Mouse (Mus musculus) stomach, embryonic 14.5 days (tissue): ENCODE measurements at regions not wholly inside any gene's neighbourhood (a gene's known extent, or its start where the extent isn't known, plus 50 kb on each side); places are given as distances from the start of the nearest gene placed in this dataset.
"Not testable (repeated sequence)": the region's sequence is repeated elsewhere in the genome, so short reads cannot be mapped to it uniquely, and the experiment has no call there.

Experiments
- ATAC-seq: fragments of 200-750 bp; cut with Nextera tagmentation; 2 replicates; pipeline ENCODE4 v1.8.0; 2017; ENCODE audit warnings: low read depth, moderate TSS enrichment; ENCODE audit not compliant: insufficient number of reproducible peaks, insufficient read depth, low FRiP score
- H3K27ac ChIP-seq: fragments of 300-500 bp; sonication (generic); 2 replicates; pipeline ENCODE4 v1.5.1; 2014; ENCODE audit warnings: mild to moderate bottlenecking, low read length, moderate library complexity, mixed read lengths
- H3K27me3 ChIP-seq: fragments of 300-500 bp; sonication (generic); 2 replicates; pipeline ENCODE4 v1.6.1; 2014; ENCODE audit warnings: low read length, control low read depth, mixed read lengths; ENCODE audit not compliant: control insufficient read depth, insufficient read depth
- H3K36me3 ChIP-seq: fragments of 300-500 bp; sonication (generic); 2 replicates; pipeline ENCODE4 v1.6.1; 2014; ENCODE audit warnings: mild to moderate bottlenecking, control low read depth, low read length, moderate library complexity, mixed read lengths; ENCODE audit not compliant: control insufficient read depth, insufficient read depth
- H3K4me1 ChIP-seq: fragments of 300-500 bp; sonication (generic); 2 replicates; pipeline ENCODE4 v1.6.1; 2014; ENCODE audit warnings: low read length, control low read depth, mixed read lengths; ENCODE audit not compliant: control insufficient read depth, insufficient read depth
- H3K4me2 ChIP-seq: fragments of 300-500 bp; sonication (generic); replicated peaks from 2 replicates; pipeline ENCODE4 v1.6.1; 2014; ENCODE audit warnings: low read depth, low read length, control low read depth
- H3K4me3 ChIP-seq: fragments of 300-500 bp; sonication (generic); 2 replicates; pipeline ENCODE4 v1.5.1; 2014; ENCODE audit warnings: low read depth, low read length, control low read depth
- H3K9ac ChIP-seq: fragments of 300-500 bp; sonication (generic); replicated peaks from 2 replicates; pipeline ENCODE4 v1.6.1; 2014; ENCODE audit warnings: low read depth, mild to moderate bottlenecking, control low read depth, low read length, moderate library complexity, mixed read lengths
- H3K9me3 ChIP-seq: fragments of 300-500 bp; sonication (generic); 2 replicates; pipeline ENCODE4 v1.6.1; 2016; ENCODE audit warnings: low read depth, low read length, control low read depth; ENCODE audit not compliant: control insufficient read depth
- WGBS: fragments of 180-500 bp; shearing (Covaris S2); extraction: QIAGEN DNeasy Blood & Tissue Kit; methylation state at CpG from one replicate; pipeline ENCODE4 v1.1.7; 2014; 5-methylcytosine and 5-hydroxymethylcytosine counted together

- H3K27me3 ChIP-seq = no peaks in the 10 kb centered on the region
- H3K4me1 ChIP-seq = 0 out of 2 replicates have a peak, but pooled peaks cover 2% of the 10 kb centered on the region
- H3K36me3 ChIP-seq = no peaks in the 10 kb centered on the region
- 54% methylated on average over 1 of the region's 1 CpGs for WGBS
- H3K9me3 ChIP-seq = 0 out of 2 replicates have a peak, but pooled peaks cover 3% of the 10 kb centered on the region
- peak overlapping the region; percentile 74 for H3K27ac ChIP-seq
- ATAC-seq = peak; percentile 63
- no peak overlapping the region for H3K4me3 ChIP-seq
- H3K9ac ChIP-seq = no peak overlapping the region
- no peak overlapping the region for H3K4me2 ChIP-seq
These were observed 186.9 kb upstream of the G2e3 start for GRCm38 (mm10) chr12:51160995-51161394.

- H3K9ac ChIP-seq = no peak overlapping the region
- H3K27ac ChIP-seq = no peak overlapping the region
- H3K4me1 ChIP-seq = 0 out of 2 replicates have a peak, but pooled peaks cover 2% of the 10 kb centered on the region
- 0 out of 2 replicates have a peak, but pooled peaks cover 3% of the 10 kb centered on the region for H3K9me3 ChIP-seq
- no peak overlapping the region for H3K4me3 ChIP-seq
- ATAC-seq = no peak
- no peaks in the 10 kb centered on the region for H3K27me3 ChIP-seq
- H3K36me3 ChIP-seq = no peaks in the 10 kb centered on the region
- no peak overlapping the region for H3K4me2 ChIP-seq
- WGBS = 74% methylated on average over 1 of the region's 1 CpGs
These were observed 187.7 kb upstream of the G2e3 start for GRCm38 (mm10) chr12:51160122-51160521.

GRCm38 (mm10) chr12:51147963-51148362 lies 199.9 kb upstream of the G2e3 start:
- no peaks in the 10 kb centered on the region for H3K27me3 ChIP-seq
- H3K9ac ChIP-seq = no peak overlapping the region
- ATAC-seq = no peak
- no peak overlapping the region for H3K4me3 ChIP-seq
- H3K36me3 ChIP-seq = no peaks in the 10 kb centered on the region
- H3K27ac ChIP-seq = peak overlapping the region; percentile 55; the same call in 1 of the 2 replicates
- no peaks in the 10 kb centered on the region for H3K4me1 ChIP-seq
- 53% methylated on average over 8 of the region's 8 CpGs for WGBS
- H3K4me2 ChIP-seq = no peak overlapping the region
- H3K9me3 ChIP-seq = no peaks in the 10 kb centered on the region

DNA sequence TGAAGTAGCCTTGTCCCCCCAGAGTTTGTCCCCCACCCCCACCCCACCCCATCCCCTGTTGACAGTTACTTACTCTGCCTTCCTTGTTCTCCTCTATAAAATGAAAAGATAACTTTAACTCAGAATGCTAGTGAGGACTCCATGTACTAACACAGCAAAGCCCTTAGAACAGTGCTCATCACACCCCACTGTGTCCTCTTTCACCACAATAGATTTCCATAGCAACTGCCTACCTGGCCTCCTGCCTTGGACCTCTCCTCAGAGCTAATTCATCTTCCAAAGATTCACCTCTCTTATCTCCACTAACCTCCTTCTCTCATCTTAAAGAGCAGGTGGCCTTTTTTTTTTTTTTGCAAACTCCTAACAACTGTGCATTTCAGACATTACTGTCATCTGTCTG lies 204.0 kb upstream of the G2e3 start:
- ATAC-seq = no peak
- H3K27ac ChIP-seq = no peak overlapping the region
- no peaks in the 10 kb centered on the region for H3K36me3 ChIP-seq
- H3K9ac ChIP-seq = no peak overlapping the region
- H3K9me3 ChIP-seq = no peaks in the 10 kb centered on the region
- H3K4me1 ChIP-seq = no peaks in the 10 kb centered on the region
- H3K4me3 ChIP-seq = no peak overlapping the region
- no peaks in the 10 kb centered on the region for H3K27me3 ChIP-seq
- no peak overlapping the region for H3K4me2 ChIP-seq

GRCm38 (mm10) chr12:51143196-51143595 lies 204.7 kb upstream of the G2e3 start:
- Histone ChIP-seq H3K36me3 (no peaks in the 10 kb centered on the region), H3K4me1 (no peaks in the 10 kb centered on the region), H3K4me3 (no peak overlapping the region), H3K4me2 (no peak overlapping the region), H3K27ac (no peak overlapping the region), H3K27me3 (no peaks in the 10 kb centered on the region), H3K9me3 (no peaks in the 10 kb centered on the region), H3K9ac (no peak overlapping the region)
- no peak for ATAC-seq
- WGBS = 46% methylated on average over 3 of the region's 3 CpGs

GRCm38 (mm10) chr12:51133676-51134075 lies 214.2 kb upstream of the G2e3 start:
- 91% methylated on average over 5 of the region's 5 CpGs for WGBS

GRCm38 (mm10) chr12:51128274-51128673 lies 219.6 kb upstream of the G2e3 start:
- H3K27me3 ChIP-seq = no peaks in the 10 kb centered on the region
- H3K4me2 ChIP-seq = no peak overlapping the region
- ATAC-seq = no peak
- H3K9me3 ChIP-seq = no peaks in the 10 kb centered on the region
- no peaks in the 10 kb centered on the region for H3K36me3 ChIP-seq
- H3K4me1 ChIP-seq = no peaks in the 10 kb centered on the region
- H3K27ac ChIP-seq = no peak overlapping the region
- no peak overlapping the region for H3K9ac ChIP-seq
- no peak overlapping the region for H3K4me3 ChIP-seq

More at GRCm38 (mm10) chr12:51133676-51134075, 214.2 kb upstream of the G2e3 start:
- H3K27me3 ChIP-seq, H3K4me3 ChIP-seq, ATAC-seq, H3K36me3 ChIP-seq, H3K4me2 ChIP-seq, H3K27ac ChIP-seq, H3K9ac ChIP-seq, H3K9me3 ChIP-seq, H3K4me1 ChIP-seq: not testable (repeated sequence)

DNA sequence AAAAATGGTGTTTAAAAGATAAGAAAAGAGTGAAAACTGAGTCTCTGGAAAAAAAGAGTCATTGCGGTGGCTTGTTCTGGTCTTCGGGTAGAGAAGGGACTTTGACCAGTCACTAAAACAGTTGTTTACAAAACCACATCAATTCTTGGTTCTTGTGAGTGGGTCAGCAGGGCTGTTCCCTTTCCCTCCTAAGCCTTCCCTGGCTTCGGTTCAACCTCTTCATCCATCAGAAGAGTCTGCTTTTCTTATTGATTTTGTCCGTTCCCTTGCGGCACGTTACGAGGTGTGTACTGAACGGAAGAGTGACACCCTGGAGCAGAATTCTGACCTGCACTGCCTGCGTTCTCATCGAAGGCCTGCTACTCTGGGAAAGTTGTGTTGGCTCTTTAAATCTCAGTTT lies 229.1 kb upstream of the G2e3 start:
- WGBS = 85% methylated on average over 10 of the region's 10 CpGs
- no peak overlapping the region for H3K4me2 ChIP-seq
- no peaks in the 10 kb centered on the region for H3K9me3 ChIP-seq
- H3K4me3 ChIP-seq = no peak overlapping the region
- H3K27me3 ChIP-seq = no peaks in the 10 kb centered on the region
- H3K27ac ChIP-seq = no peak overlapping the region
- no peaks in the 10 kb centered on the region for H3K4me1 ChIP-seq
- H3K9ac ChIP-seq = no peak overlapping the region
- H3K36me3 ChIP-seq = no peaks in the 10 kb centered on the region
- ATAC-seq = no peak

DNA sequence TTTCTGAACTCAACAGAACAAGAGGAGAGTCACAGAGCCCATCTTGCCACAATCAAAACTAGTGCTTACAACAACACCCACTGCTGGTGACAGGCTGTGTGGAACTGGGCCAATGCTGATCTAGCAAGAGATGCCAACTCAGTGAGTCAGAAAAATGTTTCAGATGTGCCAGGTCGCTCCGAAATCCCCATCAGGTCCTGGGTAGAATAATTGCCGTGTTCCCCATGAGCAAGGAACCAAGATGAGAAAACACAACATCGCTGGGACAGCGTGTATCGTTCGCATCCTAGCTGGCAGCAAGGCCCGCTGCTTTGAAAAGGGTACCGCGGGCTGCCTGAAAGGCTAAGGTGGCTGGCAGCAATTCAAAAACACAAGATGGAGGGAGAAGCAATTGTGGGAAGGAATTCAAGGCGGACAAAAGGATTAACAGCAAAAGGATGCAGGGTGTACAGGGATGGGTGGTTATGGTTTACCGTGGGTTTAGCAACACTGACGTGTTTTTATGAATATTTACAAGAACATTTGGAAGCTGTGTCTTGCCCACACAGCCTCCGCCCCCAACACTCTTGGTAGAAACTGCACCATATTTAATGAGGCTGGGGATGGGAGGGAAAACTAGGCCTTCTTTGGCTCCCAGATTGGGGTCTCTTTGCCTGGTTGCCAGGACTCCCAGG lies 229.7 kb upstream of the G2e3 start:
- H3K27ac ChIP-seq = no peak overlapping the region
- no peaks in the 10 kb centered on the region for H3K9me3 ChIP-seq
- H3K4me2 ChIP-seq = no peak overlapping the region
- H3K27me3 ChIP-seq = no peaks in the 10 kb centered on the region
- no peak for ATAC-seq
- no peak overlapping the region for H3K4me3 ChIP-seq
- no peaks in the 10 kb centered on the region for H3K4me1 ChIP-seq
- H3K36me3 ChIP-seq = no peaks in the 10 kb centered on the region
- H3K9ac ChIP-seq = no peak overlapping the region
- 92% methylated on average over 14 of the region's 14 CpGs for WGBS
